Mouse (Mus musculus) lung, embryonic 16.5 days (tissue): ENCODE data around the gene Nelfcd. TPM values are rescaled to one million over a fixed set of nuclear protein-coding genes. Genes with fewer than 3 reads are reported as not detected.

Experiments
- ATAC-seq: fragments of 200-750 bp; cut with Nextera tagmentation; 2 replicates; pipeline ENCODE4 v1.8.0; 2017; ENCODE audit warnings: low read depth, mild to moderate bottlenecking, moderate library complexity
- H3K27ac ChIP-seq: fragments of 300-500 bp; sonication (generic); 2 replicates; pipeline ENCODE4 v1.5.1; 2014; ENCODE audit warnings: mild to moderate bottlenecking, control low read depth, low read length
- H3K27me3 ChIP-seq: fragments of 300-500 bp; sonication (generic); 2 replicates; pipeline ENCODE4 v1.6.1; 2014; ENCODE audit warnings: low read depth, low read length, mixed read lengths; ENCODE audit not compliant: control insufficient read depth, insufficient read depth
- H3K36me3 ChIP-seq: fragments of 300-500 bp; sonication (generic); 2 replicates; pipeline ENCODE4 v1.6.1; 2014; ENCODE audit warnings: low read length; ENCODE audit not compliant: control insufficient read depth, insufficient read depth
- H3K4me1 ChIP-seq: fragments of 300-500 bp; sonication (generic); replicated peaks from 2 replicates; pipeline ENCODE4 v1.6.1; 2014; ENCODE audit warnings: low read length, mixed read lengths; ENCODE audit not compliant: control insufficient read depth, insufficient read depth
- H3K4me2 ChIP-seq: fragments of 300-500 bp; sonication (generic); 2 replicates; pipeline ENCODE4 v1.6.1; 2014; ENCODE audit warnings: low read depth, low read length, control low read depth
- H3K4me3 ChIP-seq: fragments of 300-500 bp; sonication (generic); 2 replicates; pipeline ENCODE4 v1.5.1; 2014; ENCODE audit warnings: mild to moderate bottlenecking, low read length, control low read depth
- H3K9ac ChIP-seq: fragments of 300-500 bp; sonication (generic); 2 replicates; pipeline ENCODE4 v1.6.1; 2014; ENCODE audit warnings: low read length, control low read depth
- H3K9me3 ChIP-seq: fragments of 300-500 bp; sonication (generic); 2 replicates; pipeline ENCODE4 v1.6.1; 2016; ENCODE audit warnings: low read length; ENCODE audit not compliant: control insufficient read depth
- WGBS: fragments of 180-500 bp; shearing (Covaris S2); extraction: QIAGEN DNeasy Blood & Tissue Kit; methylation state at CpG from one replicate; pipeline ENCODE4 v1.1.7; 2014; 5-methylcytosine and 5-hydroxymethylcytosine counted together
- polyA plus RNA-seq: library from polyadenylated mRNA; unstranded; fragments of >200 nt; fragmentation: Nextera tagmentation; extraction: Ambion mirVana; gene quantifications from 2 replicates; pipeline ENCODE4 v1.2.1, GENCODE M21; 2015

Gene Nelfcd
- polyA plus RNA-seq, 1 experiment from 2014 or later = 136 TPM

GRCm38 (mm10) chr2:174428996-174429591, 13.5 kb downstream of the Nelfcd start:
- H3K9me3 ChIP-seq = no peaks in the 10 kb centered on the region
- no peak overlapping the region for H3K27ac ChIP-seq
- no peaks in the 10 kb centered on the region for H3K4me1 ChIP-seq
- no peak overlapping the region for H3K9ac ChIP-seq
- no peaks in the 10 kb centered on the region for H3K27me3 ChIP-seq
- H3K4me3 ChIP-seq = no peak overlapping the region
- no peak for ATAC-seq
- H3K36me3 ChIP-seq = peaks cover 57% of the 10 kb centered on the region
- H3K4me2 ChIP-seq = no peak overlapping the region
- 84% methylated on average over 10 of the region's 10 CpGs for WGBS

DNA sequence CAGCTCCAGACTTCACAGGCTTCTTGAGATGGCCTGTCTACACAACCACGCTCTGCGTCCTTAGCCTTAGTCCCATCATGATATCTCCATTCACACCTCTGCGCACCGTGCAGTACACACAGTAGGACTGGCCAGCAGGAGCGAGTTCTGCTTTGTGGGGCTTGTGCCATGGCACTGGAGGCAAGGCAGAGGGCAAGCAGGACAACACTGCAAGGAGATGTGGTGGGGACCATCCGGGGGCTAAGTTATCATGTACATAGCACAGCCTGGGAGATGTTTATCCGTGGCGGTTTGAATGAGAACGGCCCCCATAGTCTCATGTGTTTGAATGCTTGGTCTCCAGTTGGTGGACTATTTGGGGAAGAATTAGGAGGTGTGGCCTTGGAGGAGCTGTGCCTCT, 19.3 kb downstream of the Nelfcd start:
- no peak overlapping the region for H3K9ac ChIP-seq
- H3K9me3 ChIP-seq = no peaks in the 10 kb centered on the region
- WGBS = 94% methylated on average over 9 of the region's 9 CpGs
- H3K4me2 ChIP-seq = no peak overlapping the region
- no peak for ATAC-seq
- peaks cover 11% of the 10 kb centered on the region for H3K36me3 ChIP-seq
- no peak overlapping the region for H3K4me3 ChIP-seq
- no peaks in the 10 kb centered on the region for H3K27me3 ChIP-seq
- peaks cover 21% of the 10 kb centered on the region for H3K4me1 ChIP-seq
- H3K27ac ChIP-seq = no peak overlapping the region

DNA sequence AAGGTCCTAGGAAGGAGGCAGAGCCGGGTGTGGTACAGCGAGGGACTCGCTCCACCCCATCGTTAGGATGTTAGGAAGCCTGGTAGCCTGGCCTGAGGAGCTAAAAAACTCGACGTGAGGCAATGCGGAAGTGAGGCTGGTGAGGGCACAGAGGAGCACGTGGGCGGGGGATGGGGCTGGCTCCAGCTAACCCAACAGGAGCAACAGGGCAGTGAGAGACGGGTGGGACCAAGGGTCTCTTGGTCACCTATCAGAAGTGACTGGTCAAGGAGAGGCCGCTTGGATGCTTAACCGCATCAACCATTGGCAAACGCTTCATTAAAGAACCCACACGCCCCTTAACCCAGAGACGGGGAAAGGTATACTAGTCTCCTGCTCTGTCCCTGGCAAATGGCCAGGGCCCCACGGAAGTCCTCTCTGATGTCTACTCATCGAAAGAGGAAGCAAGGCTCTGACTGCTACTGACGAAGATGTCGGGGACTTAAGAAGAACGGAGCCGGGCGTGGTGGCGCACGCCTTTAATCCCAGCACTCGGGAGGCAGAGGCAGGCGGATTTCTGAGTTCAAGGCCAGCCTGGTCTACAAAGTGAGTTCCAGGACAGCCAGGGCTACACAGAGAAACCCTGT, 20.6 kb downstream of the Nelfcd start:
- WGBS = 88% methylated on average over 26 of the region's 26 CpGs
- no peak for ATAC-seq

GRCm38 (mm10) chr2:174436916-174437696, 21.5 kb downstream of the Nelfcd start:
- Histone ChIP-seq H3K36me3 (peaks cover 7% of the 10 kb centered on the region; the same call in 1 of the 2 replicates), H3K9ac (no peak overlapping the region), H3K4me2 (peak overlapping the region; percentile 90), H3K9me3 (no peaks in the 10 kb centered on the region), H3K4me1 (peaks cover 25% of the 10 kb centered on the region), H3K27me3 (no peaks in the 10 kb centered on the region), H3K27ac (peak overlapping the region; percentile 36; the same call in 1 of the 2 replicates), H3K4me3 (no peak overlapping the region)
- ATAC-seq = no peak
- 89% methylated on average over 7 of the region's 7 CpGs for WGBS

More for the DNA sequence above, 20.6 kb downstream of the Nelfcd start:
- Histone ChIP-seq H3K4me3 (no peak overlapping the region), H3K36me3 (peaks cover 9% of the 10 kb centered on the region), H3K4me2 (no peak overlapping the region), H3K27ac (no peak overlapping the region), H3K9me3 (no peaks in the 10 kb centered on the region), H3K9ac (no peak overlapping the region), H3K4me1 (peaks cover 21% of the 10 kb centered on the region), H3K27me3 (no peaks in the 10 kb centered on the region)

DNA sequence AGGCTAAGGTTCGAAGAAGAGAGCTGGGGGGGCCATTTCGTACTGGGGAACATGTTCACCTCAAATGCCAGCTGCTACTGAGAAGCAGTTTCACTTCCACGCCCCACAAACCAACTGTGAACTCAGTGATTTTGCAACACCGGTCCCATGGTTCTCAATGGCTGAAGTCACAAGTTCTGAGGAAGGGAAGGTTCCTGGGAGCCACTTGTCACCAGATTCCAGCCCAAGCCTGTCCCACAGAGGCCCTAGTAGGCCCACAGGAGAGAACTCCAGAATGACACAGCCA, 22.0 kb downstream of the Nelfcd start:
- no peak for ATAC-seq
- H3K27ac ChIP-seq = peak overlapping the region; percentile 36
- peaks cover 4% of the 10 kb centered on the region; the same call in 1 of the 2 replicates for H3K36me3 ChIP-seq
- WGBS = 91% methylated on average over 4 of the region's 4 CpGs
- no peaks in the 10 kb centered on the region for H3K9me3 ChIP-seq
- no peak overlapping the region; the same call in 1 of the 2 replicates for H3K9ac ChIP-seq
- H3K4me1 ChIP-seq = peaks cover 30% of the 10 kb centered on the region
- H3K4me2 ChIP-seq = peak overlapping the region; percentile 90
- no peaks in the 10 kb centered on the region for H3K27me3 ChIP-seq
- peak overlapping the region; percentile 74 for H3K4me3 ChIP-seq

- 66% methylated on average over 11 of the region's 11 CpGs for WGBS
These were observed 22.6 kb downstream of the Nelfcd start for GRCm38 (mm10) chr2:174438181-174438580.

DNA sequence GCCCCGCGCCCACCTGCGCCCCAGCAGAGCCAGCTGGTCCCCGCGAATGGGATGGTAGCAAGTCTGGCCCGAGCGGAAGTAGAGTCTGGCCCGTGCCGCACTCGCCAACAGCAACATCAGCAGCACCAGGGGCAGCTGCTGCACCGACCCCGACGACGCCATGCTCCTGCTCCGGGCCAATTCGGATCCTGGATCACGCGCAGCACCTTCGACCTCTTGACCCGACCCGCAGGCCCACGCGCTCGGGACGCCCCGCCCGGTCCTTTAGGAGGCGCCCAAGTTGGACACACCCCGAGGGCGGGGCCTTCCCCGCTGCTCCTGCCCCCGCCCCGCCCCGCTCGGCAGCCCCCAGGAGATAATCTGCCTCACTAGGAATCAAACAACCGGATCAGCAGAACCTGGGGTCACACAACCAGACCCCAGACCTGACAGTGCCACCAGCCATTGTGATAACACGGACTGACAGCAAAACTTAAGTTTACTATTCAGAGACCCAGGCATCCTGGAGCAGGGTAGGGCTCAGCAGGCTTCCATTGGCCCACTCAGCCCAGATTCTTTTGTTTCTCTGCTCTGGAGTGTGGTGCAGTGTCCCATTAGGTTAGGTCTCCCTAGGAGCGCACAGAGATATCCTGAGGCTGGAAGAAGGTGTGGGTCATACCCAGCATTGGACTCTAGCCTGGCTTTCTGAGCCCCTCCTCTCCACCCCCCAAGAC, 23.3 kb downstream of the Nelfcd start, which contains the start of gene Ctsz:
Gene Ctsz, minus strand, starts transcription at position 303 of the 713 bp plus-strand sequence.
- Histone ChIP-seq H3K27me3 (no peaks in the 10 kb centered on the region), H3K9me3 (no peaks in the 10 kb centered on the region), H3K27ac (peak within 1 kb of the TSS; percentile 9), H3K4me3 (peak within 1 kb of the TSS; percentile 74), H3K4me2 (peak within 1 kb of the TSS; percentile 90), H3K36me3 (0 out of 2 replicates have a peak, but pooled peaks cover 2% of the 10 kb centered on the region), H3K9ac (peak within 1 kb of the TSS; percentile 77), H3K4me1 (peaks cover 42% of the 10 kb centered on the region)
- ATAC-seq = peak; percentile 75
- WGBS = under 1% methylated on average over 38 of the region's 38 CpGs

More at GRCm38 (mm10) chr2:174438181-174438580, 22.6 kb downstream of the Nelfcd start:
- no peak for ATAC-seq
- peak overlapping the region; percentile 9 for H3K27ac ChIP-seq
- 0 out of 2 replicates have a peak, but pooled peaks cover 2% of the 10 kb centered on the region for H3K36me3 ChIP-seq
- no peaks in the 10 kb centered on the region for H3K27me3 ChIP-seq
- peak overlapping the region; percentile 77 for H3K9ac ChIP-seq
- peak overlapping the region; percentile 90 for H3K4me2 ChIP-seq
- H3K9me3 ChIP-seq = no peaks in the 10 kb centered on the region
- H3K4me1 ChIP-seq = peaks cover 35% of the 10 kb centered on the region
- peak overlapping the region; percentile 74 for H3K4me3 ChIP-seq

- H3K36me3 ChIP-seq = 0 out of 2 replicates have a peak, but pooled peaks cover 2% of the 10 kb centered on the region
- H3K9ac ChIP-seq = peak overlapping the region; percentile 77
- 59% methylated on average over 5 of the region's 5 CpGs for WGBS
- no peaks in the 10 kb centered on the region for H3K9me3 ChIP-seq
- no peak for ATAC-seq
- peak overlapping the region; percentile 90; the same call in 1 of the 2 replicates for H3K4me2 ChIP-seq
- H3K4me1 ChIP-seq = peaks cover 42% of the 10 kb centered on the region
- no peak overlapping the region; the same call in 1 of the 2 replicates for H3K27ac ChIP-seq
- H3K4me3 ChIP-seq = no peak overlapping the region
- no peaks in the 10 kb centered on the region for H3K27me3 ChIP-seq
These were observed 23.8 kb downstream of the Nelfcd start for GRCm38 (mm10) chr2:174439450-174439838.
